Mouse (Mus musculus) heart, adult 2 months (tissue): ENCODE results near the gene Gm5662. TPM values are rescaled to one million over a fixed set of nuclear protein-coding genes. Genes with fewer than 3 reads are reported as not detected.
"Not testable (repeated sequence)": the region's sequence is repeated elsewhere in the genome, so short reads cannot be mapped to it uniquely, and the experiment has no call there.

Experiments
- DNase-seq, 2 experiments: peaks; one replicate each; pipeline ENCODE4 v3.0.0; 2021
- H3K27ac ChIP-seq: fragments of 200-600 bp; 2 replicates; pipeline ENCODE4 v1.8.1; 2022
- H3K27me3 ChIP-seq: fragments of 200-500 bp; 2 replicates; pipeline ENCODE4 v1.6.1; 2012; ENCODE audit warnings: mild to moderate bottlenecking, low read length, inconsistent platforms, mixed read lengths; ENCODE audit not compliant: control insufficient read depth, insufficient read depth
- H3K36me3 ChIP-seq: fragments of 200-500 bp; 2 replicates; pipeline ENCODE4 v1.6.1; 2012; ENCODE audit warnings: low read length, inconsistent platforms; ENCODE audit not compliant: control insufficient read depth, insufficient read depth
- H3K4me1 ChIP-seq: fragments of 200-500 bp; 2 replicates; pipeline ENCODE4 v1.6.1; 2011; ENCODE audit warnings: low read length; ENCODE audit not compliant: control insufficient read depth, insufficient read depth
- H3K4me3 ChIP-seq: fragments of 200-600 bp; 2 replicates; pipeline ENCODE4 v1.8.1; 2022
- H3K79me2 ChIP-seq: fragments of 200-500 bp; replicated peaks from 2 replicates; pipeline ENCODE4 v1.6.1; 2012; ENCODE audit warnings: mild to moderate bottlenecking, inconsistent platforms, low read length, moderate library complexity, mixed read lengths; ENCODE audit not compliant: control insufficient read depth, insufficient read depth
- H3K9ac ChIP-seq: fragments of 200-500 bp; 2 replicates; pipeline ENCODE4 v1.6.1; 2012; ENCODE audit warnings: low read depth, mild to moderate bottlenecking, control low read depth, inconsistent platforms, low read length, mixed read lengths
- WGBS: fragments of 180-500 bp; shearing (Covaris S2); methylation state at CpG from one replicate; pipeline ENCODE4 v1.1.7; 2018; 5-methylcytosine and 5-hydroxymethylcytosine counted together
- intact Hi-C: fragments of 180-260 bp; cut with DNase I; formaldehyde crosslinking; loops from one replicate; pipeline ENCODE4 v1.15.1; 2025
- polyA plus RNA-seq: library from polyadenylated mRNA; depleted of rRNA; stranded (reverse); fragments of >200 nt; gene quantifications from 2 replicates; pipeline ENCODE4 v1.2.3, GENCODE M21; 2012; rRNA removed
- total RNA-seq, 2 experiments: library from RNA; stranded (reverse); gene quantifications; 2 replicates each; pipeline ENCODE4 v1.2.3; 2021

Gm5662 gene
- total and polyA plus RNA-seq, 3 experiments, result not detected

GRCm38 (mm10) chr12:88242940-88243339 lies 31.4 kb downstream of the Gm5662 start:
- H3K27me3 ChIP-seq, H3K79me2 ChIP-seq, H3K9ac ChIP-seq, H3K4me1 ChIP-seq, H3K36me3 ChIP-seq, DNase-seq, H3K4me3 ChIP-seq, intact Hi-C loops, H3K27ac ChIP-seq: not testable (repeated sequence)
- WGBS, result 57% methylated on average over 1 of the region's 1 CpGs

Other genes with a start within 250 kb of the Gm5662 start
- not detected for gene Gm2056, start 247.5 kb downstream of the Gm5662 start, total RNA-seq
- gene Gm2056, start 247.5 kb downstream of the Gm5662 start, polyA plus RNA-seq, result not detected in 2 replicates
- gene Gm16368, start 190.8 kb downstream of the Gm5662 start, total RNA-seq, result not detected
- gene Gm16368, start 190.8 kb downstream of the Gm5662 start, polyA plus RNA-seq, result not detected in 2 replicates
- gene Gm10436, start 92.4 kb downstream of the Gm5662 start, total RNA-seq, result not detected
- gene Gm10436, start 92.4 kb downstream of the Gm5662 start, polyA plus RNA-seq, result not detected in 2 replicates
- not detected for gene Gm8332, start 24.4 kb downstream of the Gm5662 start, total RNA-seq
- gene Gm8332, start 24.4 kb downstream of the Gm5662 start, polyA plus RNA-seq, result not detected in 2 replicates
- not detected for gene Gm5039, start 49.5 kb upstream of the Gm5662 start, total RNA-seq
- not detected in 2 replicates for gene Gm5039, start 49.5 kb upstream of the Gm5662 start, polyA plus RNA-seq
- gene Adck1, start 86.1 kb upstream of the Gm5662 start, total RNA-seq, result 10 to 100 TPM; 25.0 to 26.3 TPM
- gene Adck1, start 86.1 kb upstream of the Gm5662 start, polyA plus RNA-seq, result 37.4 and 48.7 TPM in 2 replicates